Mouse (Mus musculus): ENCODE results near the gene Eif4g3. TPM values are rescaled to one million over a fixed set of nuclear protein-coding genes. Genes with fewer than 3 reads are reported as not detected.
A peak's percentile ranks its signal among the peaks of the same experiment; 100 is the strongest.

Eif4g3 gene
- total RNA-seq, 2 experiments from 2014 or later = 90.3 to 107 TPM

- no peak for DNase-seq (ENCODE audit: low spot score in 2 of 2)
Measured at GRCm38 (mm10) chr4:138091562-138092194, 98.9 kb downstream of the Eif4g3 start.

GRCm38 (mm10) chr4:138100456-138100855 lies 107.6 kb downstream of the Eif4g3 start:
- no peak for DNase-seq (ENCODE audit: low spot score in 2 of 2)

- no peak for DNase-seq (ENCODE audit: low spot score in 2 of 2)
Measured at GRCm38 (mm10) chr4:138101795-138102194, 109.0 kb downstream of the Eif4g3 start.

GRCm38 (mm10) chr4:138102413-138102812 lies 109.6 kb downstream of the Eif4g3 start:
- no peak for DNase-seq (ENCODE audit: low spot score in 2 of 2)

GRCm38 (mm10) chr4:138104967-138105366 lies 112.1 kb downstream of the Eif4g3 start:
- DNase-seq (ENCODE audit: low spot score in 2 of 2) = no peak

- DNase-seq (ENCODE audit: low spot score in 2 of 2) = peak in 1 of 2 experiments; percentile 41
Measured at GRCm38 (mm10) chr4:138107441-138108409, 114.9 kb downstream of the Eif4g3 start.

GRCm38 (mm10) chr4:138108541-138108940 lies 115.7 kb downstream of the Eif4g3 start:
- DNase-seq (ENCODE audit: low spot score in 2 of 2) = no peak

GRCm38 (mm10) chr4:138109332-138109731 lies 116.5 kb downstream of the Eif4g3 start:
- no peak for DNase-seq (ENCODE audit: low spot score in 2 of 2)

- peak in 1 of 2 experiments; percentile 44 for DNase-seq (ENCODE audit: low spot score in 2 of 2)
Measured at GRCm38 (mm10) chr4:138111858-138112257, 119.0 kb downstream of the Eif4g3 start.

GRCm38 (mm10) chr4:138119740-138120139 lies 126.9 kb downstream of the Eif4g3 start:
- no peak for DNase-seq (ENCODE audit: low spot score in 2 of 2)

GRCm38 (mm10) chr4:138124046-138124445 lies 131.2 kb downstream of the Eif4g3 start:
- no peak for DNase-seq (ENCODE audit: low spot score in 2 of 2)

GRCm38 (mm10) chr4:138127371-138127770 lies 134.5 kb downstream of the Eif4g3 start:
- no peak for DNase-seq (ENCODE audit: low spot score in 2 of 2)

- no peak for DNase-seq (ENCODE audit: low spot score in 2 of 2)
Measured at GRCm38 (mm10) chr4:138127781-138128180, 135.0 kb downstream of the Eif4g3 start.

- no peak for DNase-seq (ENCODE audit: low spot score in 2 of 2)
Measured at GRCm38 (mm10) chr4:138130149-138130548, 137.3 kb downstream of the Eif4g3 start.

GRCm38 (mm10) chr4:138131226-138131625 lies 138.4 kb downstream of the Eif4g3 start:
- DNase-seq (ENCODE audit: low spot score in 2 of 2) = no peak

- no peak for DNase-seq (ENCODE audit: low spot score in 2 of 2)
Measured at GRCm38 (mm10) chr4:138131716-138132115, 138.9 kb downstream of the Eif4g3 start.

- DNase-seq (ENCODE audit: low spot score in 2 of 2) = no peak
Measured at GRCm38 (mm10) chr4:138133360-138133759, 140.5 kb downstream of the Eif4g3 start.

GRCm38 (mm10) chr4:138137336-138137735 lies 144.5 kb downstream of the Eif4g3 start:
- DNase-seq (ENCODE audit: low spot score in 2 of 2) = no peak

GRCm38 (mm10) chr4:138137804-138138203 lies 145.0 kb downstream of the Eif4g3 start:
- no peak for DNase-seq (ENCODE audit: low spot score in 2 of 2)

GRCm38 (mm10) chr4:138138219-138138618 lies 145.4 kb downstream of the Eif4g3 start:
- no peak for DNase-seq (ENCODE audit: low spot score in 2 of 2)

- no peak for DNase-seq (ENCODE audit: low spot score in 2 of 2)
Measured at GRCm38 (mm10) chr4:138141358-138141757, 148.5 kb downstream of the Eif4g3 start.

- DNase-seq (ENCODE audit: low spot score in 2 of 2) = no peak
Measured at GRCm38 (mm10) chr4:138147176-138147575, 154.4 kb downstream of the Eif4g3 start.

Data from gastrocnemius, postnatal 4 days (tissue).